Mouse (Mus musculus) midbrain, embryonic 16.5 days (tissue): ENCODE measurements around the gene Trim9. TPM values are rescaled to one million over a fixed set of nuclear protein-coding genes. Genes with fewer than 3 reads are reported as not detected.

Source experiments
- ATAC-seq: fragments of 200-750 bp; cut with Nextera tagmentation; 2 replicates; pipeline ENCODE4 v1.8.0; 2017; ENCODE audit warnings: moderate TSS enrichment
- H3K27ac ChIP-seq: fragments of 300-500 bp; sonication (generic); 2 replicates; pipeline ENCODE4 v1.5.1; 2014; ENCODE audit warnings: mild to moderate bottlenecking, low read length, mixed read lengths
- H3K27me3 ChIP-seq: fragments of 300-500 bp; sonication (generic); 2 replicates; pipeline ENCODE4 v1.6.1; 2014; ENCODE audit warnings: low read depth, low read length, mixed read lengths; ENCODE audit not compliant: control insufficient read depth, insufficient read depth
- H3K36me3 ChIP-seq: fragments of 300-500 bp; sonication (generic); 2 replicates; pipeline ENCODE4 v1.6.1; 2014; ENCODE audit warnings: mild to moderate bottlenecking, low read length, moderate library complexity, mixed read lengths; ENCODE audit not compliant: control insufficient read depth, insufficient read depth
- H3K4me1 ChIP-seq: fragments of 300-500 bp; sonication (generic); 2 replicates; pipeline ENCODE4 v1.6.1; 2014; ENCODE audit warnings: mild to moderate bottlenecking, low read length, mixed read lengths; ENCODE audit not compliant: control insufficient read depth, insufficient read depth
- H3K4me2 ChIP-seq: fragments of 300-500 bp; sonication (generic); 2 replicates; pipeline ENCODE4 v1.6.1; 2014; ENCODE audit warnings: mild to moderate bottlenecking, low read length, mixed read lengths
- H3K4me3 ChIP-seq: fragments of 300-500 bp; sonication (generic); 2 replicates; pipeline ENCODE4 v1.5.1; 2014; ENCODE audit warnings: low read depth, mild to moderate bottlenecking, low read length, moderate library complexity, mixed read lengths
- H3K9ac ChIP-seq: fragments of 300-500 bp; sonication (generic); 2 replicates; pipeline ENCODE4 v1.6.1; 2014; ENCODE audit warnings: low read depth, low read length, mixed read lengths
- H3K9me3 ChIP-seq: fragments of 300-500 bp; sonication (generic); replicated peaks from 2 replicates; pipeline ENCODE4 v1.6.1; 2014; ENCODE audit warnings: mild to moderate bottlenecking, low read length, mixed read lengths; ENCODE audit not compliant: control insufficient read depth, poor library complexity, severe bottlenecking
- WGBS: fragments of 180-500 bp; shearing (Covaris S2); extraction: QIAGEN DNeasy Blood & Tissue Kit; methylation state at CpG from one replicate; pipeline ENCODE4 v1.1.7; 2014; 5-methylcytosine and 5-hydroxymethylcytosine counted together
- polyA plus RNA-seq: library from polyadenylated mRNA; unstranded; fragments of >200 nt; fragmentation: Nextera tagmentation; extraction: Ambion mirVana; gene quantifications from 2 replicates; pipeline ENCODE4 v1.2.1, GENCODE M21; 2015

The Trim9 gene
- polyA plus RNA-seq, 1 experiment from 2014 or later = 108 TPM

- Histone ChIP-seq H3K4me2 (no peak overlapping the region), H3K36me3 (no peaks in the 10 kb centered on the region), H3K27me3 (no peaks in the 10 kb centered on the region), H3K4me3 (no peak overlapping the region), H3K9ac (no peak overlapping the region), H3K9me3 (no peaks in the 10 kb centered on the region), H3K27ac (no peak overlapping the region), H3K4me1 (no peaks in the 10 kb centered on the region)
- no peak for ATAC-seq
- WGBS = 95% methylated on average over 6 of the region's 6 CpGs
Observed at GRCm38 (mm10) chr12:70195426-70195825, 152.0 kb downstream of the Trim9 start.

Other genes starting within 250 kb of the Trim9 start
- gene Nin, start 233.9 kb downstream of the Trim9 start, polyA plus RNA-seq = 14.1 and 16.3 TPM in 2 replicates
- 0.16 and 0.25 TPM in 2 replicates for gene Abhd12b, start 193.5 kb downstream of the Trim9 start, polyA plus RNA-seq
- 8.0 and 8.9 TPM in 2 replicates for gene Pygl, start 116.1 kb downstream of the Trim9 start, polyA plus RNA-seq
- gene Tmx1, start 105.5 kb upstream of the Trim9 start, polyA plus RNA-seq = 148 and 154 TPM in 2 replicates